Mouse (Mus musculus) stomach, postnatal 0 days (tissue): ENCODE data around the gene Prr15l.

Source experiments
- CTCF ChIP-seq: IDR thresholded peaks from 2 replicates; pipeline ENCODE4 v1.5.1; 2016; ENCODE audit warnings: antibody characterized with exemption, low read depth, mild to moderate bottlenecking, moderate library complexity
- EP300 ChIP-seq: optimal IDR thresholded peaks from 2 replicates; pipeline ENCODE3; 2016; ENCODE audit warnings: antibody characterized with exemption

DNA sequence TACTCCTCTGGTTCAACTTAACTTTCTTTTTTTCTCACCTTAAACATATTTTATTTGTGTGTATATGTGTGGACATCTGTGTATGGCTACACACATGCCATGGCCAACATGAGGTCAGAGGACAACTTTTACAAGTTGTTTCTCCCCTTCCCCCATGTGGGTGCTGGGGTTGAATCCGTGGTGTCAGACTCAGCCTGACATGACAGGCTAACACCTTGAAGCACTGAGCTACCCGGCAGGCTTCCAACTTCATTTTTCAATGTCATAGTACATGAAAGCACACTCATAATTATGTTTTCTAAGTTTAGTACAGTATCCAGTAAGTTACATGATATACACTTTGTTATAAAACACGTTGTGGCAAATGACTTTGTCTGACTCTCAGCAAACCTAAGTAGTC is 42.4 kb downstream of the Prr15l start:
- TF ChIP-seq CTCF (no peak), EP300 (no peak)
